Mouse (Mus musculus) frontal cortex, adult 2 months (tissue): ENCODE measurements around the gene Saysd1. TPM values are rescaled to one million over a fixed set of nuclear protein-coding genes. Genes with fewer than 3 reads are reported as not detected.

ENCODE experiments used
- DNase-seq, 2 experiments: peaks; one replicate each; pipeline ENCODE4 v3.0.0; 2022; ENCODE audit warnings: low spot score in 1 of 2; ENCODE audit errors: extremely low spot score in 1 of 2
- polyA plus RNA-seq: library from polyadenylated mRNA; depleted of rRNA; stranded (reverse); fragments of >200 nt; gene quantifications from 2 replicates; pipeline ENCODE4 v1.2.3, GENCODE M21; 2012; rRNA removed

The Saysd1 gene
- 7.9 and 8.6 TPM in 2 replicates for polyA plus RNA-seq

DNA sequence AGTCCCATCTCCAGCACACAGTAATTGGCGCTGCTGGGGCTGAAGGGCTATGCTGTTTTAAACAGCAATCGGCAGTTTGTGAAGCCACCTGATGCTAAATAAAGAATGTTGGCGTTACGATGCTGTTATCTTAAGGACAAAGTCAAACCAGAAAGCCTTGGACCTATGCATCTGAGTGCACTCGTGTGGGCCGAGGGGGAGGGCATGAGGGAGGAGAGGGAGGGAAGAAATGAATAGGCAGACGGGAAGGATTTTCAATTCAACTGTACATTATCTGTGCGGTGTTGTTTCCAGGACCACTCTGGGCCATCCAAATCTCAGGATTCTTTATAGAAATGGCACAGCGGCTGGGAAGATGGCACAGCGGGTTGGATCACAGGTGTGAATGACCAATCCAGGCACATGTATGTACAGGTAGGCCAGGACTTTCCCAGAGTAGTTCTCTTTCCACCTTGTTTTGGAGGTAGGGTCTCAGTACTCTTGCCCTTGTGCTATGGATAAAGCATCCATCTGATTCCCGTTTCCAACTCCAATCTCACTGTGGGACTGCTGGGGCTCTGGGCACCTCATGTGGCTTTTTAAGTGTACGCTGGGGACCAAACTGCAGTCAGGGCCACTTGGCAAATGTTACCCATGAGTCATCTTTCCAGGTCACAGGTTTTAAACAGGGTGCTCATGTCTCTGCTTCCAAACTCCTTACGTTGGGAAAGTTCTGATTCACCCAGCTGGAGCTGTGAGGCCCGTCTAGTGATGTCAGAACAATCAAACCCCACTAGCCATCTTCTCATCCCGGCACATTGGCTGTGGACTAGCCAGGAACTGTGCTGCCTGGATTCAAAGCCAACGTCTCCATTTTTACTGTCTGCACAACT lies at the start of gene Saysd1:
TSS of gene Saysd1 (minus strand) at position 51 of the 872 bp plus-strand sequence.
- DNase-seq: no peak

DNA sequence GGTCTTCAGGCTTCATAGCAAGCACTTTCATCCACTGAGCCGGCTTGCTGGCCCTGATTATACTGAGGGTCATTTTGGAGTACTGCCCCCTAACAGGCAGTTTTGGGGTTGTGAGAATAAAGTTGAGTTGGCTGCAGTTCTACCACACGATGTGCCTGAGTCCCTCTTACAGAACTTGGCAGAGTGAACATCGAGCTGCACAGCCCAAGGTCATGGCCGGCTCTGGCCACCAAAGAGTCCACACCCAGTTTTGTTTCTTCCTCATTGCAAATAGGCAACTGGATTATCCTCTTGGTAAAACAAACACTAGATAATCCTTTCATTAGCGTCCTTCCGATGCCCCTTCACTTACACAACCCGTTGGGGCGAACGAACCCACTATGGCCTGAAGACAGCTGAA lies 47.1 kb upstream of the Saysd1 start:
- no peak for DNase-seq

GRCm38 (mm10) chr14:20183701-20184100 lies 45.4 kb upstream of the Saysd1 start:
- no peak for DNase-seq

DNA sequence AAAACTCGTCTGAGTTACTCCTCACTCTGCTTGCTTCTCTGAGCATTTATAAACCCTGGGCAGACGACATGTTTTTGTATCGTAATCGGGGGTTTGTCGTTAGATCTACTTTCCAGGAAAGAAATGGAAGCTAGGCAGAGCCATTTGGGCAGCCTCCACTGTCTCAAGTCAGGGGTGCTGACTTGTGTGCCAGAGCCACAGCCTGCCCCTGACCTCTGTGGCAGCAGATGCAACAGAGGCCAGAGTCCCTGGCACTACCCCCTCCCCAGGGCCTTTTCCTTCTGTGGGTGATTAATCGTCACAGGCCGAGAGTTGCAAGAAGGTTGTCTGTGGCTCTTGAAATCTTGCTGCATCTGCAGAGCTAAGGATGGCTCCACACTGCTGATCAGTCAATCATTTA lies 44.3 kb upstream of the Saysd1 start:
- DNase-seq: no peak

- DNase-seq: peak; percentile 19 to 68
Observed at GRCm38 (mm10) chr14:20181466-20181921, 43.2 kb upstream of the Saysd1 start, which contains the start of gene Kcnk5. Gene Kcnk5 (minus strand): TSS chr14:20181809.

DNA sequence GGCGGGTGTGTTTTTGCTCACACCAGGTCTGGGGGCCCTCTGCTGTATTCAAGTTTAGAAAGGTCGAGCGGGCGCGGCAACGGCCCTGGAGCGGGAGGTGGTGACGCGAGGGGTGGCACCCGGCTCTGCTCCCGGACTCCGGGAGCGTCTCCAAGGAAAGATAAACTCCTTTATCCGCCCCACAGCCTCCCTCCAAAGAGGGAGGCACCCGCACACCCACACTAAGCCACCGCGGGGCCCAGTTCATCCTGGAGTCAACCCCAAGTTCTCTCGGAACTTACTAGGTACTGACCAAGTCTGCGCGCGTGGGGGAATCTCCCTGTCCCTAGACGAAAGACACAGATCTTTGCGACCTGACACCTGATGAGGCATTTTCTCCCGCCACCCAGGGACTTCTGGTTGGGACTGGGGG lies 42.4 kb upstream of the Saysd1 start:
- no peak for DNase-seq

GRCm38 (mm10) chr14:20180304-20180703 lies 42.0 kb upstream of the Saysd1 start:
- no peak for DNase-seq

GRCm38 (mm10) chr14:20179731-20180280 lies 41.5 kb upstream of the Saysd1 start:
- no peak for DNase-seq

- no peak for DNase-seq
Observed at GRCm38 (mm10) chr14:20179080-20179479, 40.7 kb upstream of the Saysd1 start.

DNA sequence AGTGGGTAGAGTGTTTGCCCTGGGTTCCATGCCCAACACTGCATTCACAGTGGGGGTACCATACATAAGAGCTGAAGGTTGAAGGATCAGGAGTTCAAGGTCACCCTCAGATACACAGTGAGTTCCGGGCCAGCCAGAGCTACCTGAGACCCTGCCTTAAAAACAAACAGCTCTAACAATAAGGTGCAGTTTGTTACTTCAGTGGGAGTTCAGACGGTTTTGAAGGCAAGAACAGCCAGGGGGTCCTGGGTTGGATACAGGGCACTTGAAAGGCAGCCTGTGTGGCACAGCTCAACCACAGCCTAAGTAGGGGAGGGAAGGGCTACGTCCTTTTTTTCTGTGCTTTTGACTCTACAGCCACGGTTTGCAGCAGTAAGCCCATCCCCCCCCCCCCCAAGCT lies 40.3 kb upstream of the Saysd1 start:
- DNase-seq: no peak

DNA sequence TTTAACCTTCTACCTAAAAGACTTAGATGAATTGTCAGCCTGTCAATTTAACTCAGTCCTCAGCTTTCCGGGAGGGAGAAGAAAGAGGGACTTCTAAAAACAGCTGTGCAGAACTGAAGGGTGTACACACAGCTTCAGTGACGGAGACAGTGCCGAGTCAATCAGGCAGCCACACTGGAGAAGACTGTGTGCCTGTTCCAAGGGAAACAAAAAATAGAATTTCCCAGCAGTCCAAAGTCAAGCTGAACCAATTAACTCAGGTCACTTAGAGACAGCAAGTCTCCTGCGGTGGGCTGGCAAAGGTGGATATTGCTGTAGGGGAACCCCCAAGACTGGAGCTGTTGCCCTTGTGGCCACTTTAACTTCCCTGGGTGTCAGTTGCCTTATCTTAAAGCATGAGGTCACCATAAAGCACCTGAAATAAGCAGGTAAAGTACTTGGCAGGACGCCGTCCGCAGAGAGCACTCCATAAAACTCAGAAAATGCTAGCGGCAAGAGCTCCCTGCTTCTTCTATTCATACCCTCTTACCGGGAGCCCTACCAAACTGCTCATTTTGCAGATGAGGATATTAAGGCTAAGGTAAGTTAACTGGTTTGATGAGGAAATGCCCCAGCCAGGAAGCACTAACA lies 39.3 kb upstream of the Saysd1 start:
- DNase-seq: no peak

DNA sequence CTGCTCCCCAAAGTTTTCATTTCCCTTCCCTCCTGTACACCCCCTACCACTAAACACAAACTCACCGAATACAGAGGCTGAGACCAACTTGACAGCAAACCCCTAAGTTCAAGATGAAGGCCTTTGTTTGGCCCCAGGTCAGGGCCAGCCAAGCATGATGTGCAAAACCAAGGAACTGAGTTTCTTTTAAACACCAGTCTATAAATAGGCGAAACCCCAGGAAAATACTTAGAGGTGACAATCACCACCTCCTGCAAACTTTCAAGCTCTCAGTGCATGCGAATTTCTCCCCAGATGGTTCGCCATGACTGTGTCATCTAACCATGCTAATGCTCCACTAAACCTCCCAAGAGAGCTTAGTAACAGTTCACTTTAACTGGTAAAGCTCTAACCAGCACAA lies 37.4 kb upstream of the Saysd1 start:
- no peak for DNase-seq

DNA sequence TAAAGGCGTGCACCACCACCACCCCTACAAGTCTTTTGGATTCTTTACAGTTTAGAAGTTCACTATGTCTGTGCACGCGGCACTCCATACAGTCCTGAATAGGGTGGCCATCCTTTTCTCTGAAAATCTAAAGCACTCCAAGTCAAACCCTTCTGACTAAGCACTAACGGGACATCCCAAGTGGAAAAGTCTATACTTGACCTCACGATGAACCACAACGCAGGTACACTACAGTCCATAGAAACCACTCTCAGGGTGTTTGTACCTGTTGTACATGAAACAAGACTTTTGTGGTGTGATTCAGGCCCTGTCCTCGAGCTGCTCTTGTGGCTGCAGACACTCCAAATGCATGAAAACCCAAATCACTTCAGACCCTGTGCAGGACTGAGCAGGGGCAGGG lies 36.8 kb upstream of the Saysd1 start:
- DNase-seq: no peak

- DNase-seq: no peak
Observed at GRCm38 (mm10) chr14:20174696-20175095, 36.4 kb upstream of the Saysd1 start.

DNA sequence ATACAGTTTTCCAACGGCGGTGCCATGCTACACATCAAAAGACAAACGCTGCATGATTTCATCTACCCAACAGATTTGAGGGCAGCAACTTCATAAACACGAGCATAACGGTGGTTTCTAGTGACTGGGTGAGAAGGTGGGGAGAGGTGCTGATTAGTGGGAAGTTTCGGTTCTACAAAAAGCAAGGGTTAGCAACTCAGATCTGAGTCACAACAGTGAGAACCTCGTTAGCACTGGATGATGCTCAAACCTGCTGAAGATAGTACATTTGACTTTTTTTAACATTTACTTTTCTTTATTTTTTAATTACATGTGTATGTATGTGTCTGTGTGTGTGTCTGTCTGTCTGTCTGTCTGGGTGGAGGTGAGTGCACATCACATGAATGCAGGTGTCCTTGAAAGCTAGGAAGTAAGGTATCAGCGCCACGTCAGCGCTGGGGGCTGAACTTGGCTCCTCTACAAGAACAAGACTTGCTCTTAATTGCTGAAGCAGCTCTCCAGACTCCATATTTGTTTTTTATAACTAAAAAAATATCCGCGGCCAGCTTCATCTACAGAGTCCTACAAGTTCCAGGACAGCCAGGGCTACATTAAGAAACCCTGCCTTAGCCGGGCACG lies 35.6 kb upstream of the Saysd1 start:
- DNase-seq: no peak

- DNase-seq: no peak
Observed at GRCm38 (mm10) chr14:20172924-20173323, 34.6 kb upstream of the Saysd1 start.

DNA sequence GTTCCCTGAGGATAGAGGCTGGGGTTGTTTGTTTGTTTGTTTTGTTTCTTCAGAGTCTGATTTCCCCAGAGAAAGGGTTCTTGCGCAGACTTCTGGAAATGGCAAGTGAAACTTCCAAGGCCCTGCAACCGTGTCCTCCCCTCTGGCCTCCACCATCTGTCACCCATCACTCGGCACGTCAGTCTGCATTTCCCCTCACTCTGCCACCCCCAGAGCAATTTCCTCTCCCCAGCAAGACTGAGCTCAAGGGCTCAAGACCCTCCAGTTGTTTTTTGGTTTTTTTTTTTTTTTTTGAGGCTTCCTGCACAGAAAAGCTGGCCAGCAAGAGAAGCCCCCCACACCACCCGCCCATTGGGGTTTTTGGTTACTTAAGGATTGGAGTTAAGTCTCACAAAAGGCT lies 34.2 kb upstream of the Saysd1 start:
- DNase-seq: no peak

- no peak for DNase-seq
Observed at GRCm38 (mm10) chr14:20171840-20172239, 33.5 kb upstream of the Saysd1 start.

DNA sequence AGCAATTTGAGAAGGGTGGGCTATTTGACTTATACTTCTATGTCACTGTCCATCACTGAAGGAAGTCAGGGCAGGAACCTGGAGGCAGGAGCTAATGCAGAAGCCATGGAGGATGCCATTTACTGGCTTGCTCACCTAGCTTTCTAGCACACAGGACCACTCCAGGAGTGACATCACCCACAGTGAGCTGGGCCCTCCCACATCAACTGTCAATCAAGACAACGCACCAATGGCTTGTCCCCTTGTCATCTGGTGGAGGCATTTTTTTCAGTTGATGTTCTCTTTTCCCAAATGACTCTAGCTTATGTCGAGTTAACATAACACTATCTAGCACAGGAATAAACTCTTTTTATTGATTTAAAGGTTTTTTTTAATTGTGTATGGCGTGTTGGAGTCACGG lies 30.9 kb upstream of the Saysd1 start:
- DNase-seq: no peak

DNA sequence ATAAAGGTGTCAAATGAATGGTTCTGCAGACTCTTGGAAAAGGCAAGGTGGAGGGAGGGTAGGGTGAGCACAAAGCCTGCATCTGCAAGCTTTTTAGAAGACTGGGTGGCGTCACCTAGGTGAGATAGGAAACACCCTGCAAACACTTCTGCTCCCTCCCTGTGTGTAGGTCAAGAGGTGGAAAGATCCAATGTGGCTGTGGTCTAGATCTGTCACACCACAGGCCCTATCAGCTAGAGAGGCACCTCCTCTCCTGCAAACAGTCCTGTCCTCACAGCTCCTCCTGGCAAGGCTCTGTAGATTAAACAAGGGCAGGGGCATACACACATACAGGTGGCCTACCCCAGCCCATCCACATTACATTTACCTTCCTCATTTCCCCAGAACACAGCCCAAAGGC lies 30.1 kb upstream of the Saysd1 start:
- no peak for DNase-seq

DNA sequence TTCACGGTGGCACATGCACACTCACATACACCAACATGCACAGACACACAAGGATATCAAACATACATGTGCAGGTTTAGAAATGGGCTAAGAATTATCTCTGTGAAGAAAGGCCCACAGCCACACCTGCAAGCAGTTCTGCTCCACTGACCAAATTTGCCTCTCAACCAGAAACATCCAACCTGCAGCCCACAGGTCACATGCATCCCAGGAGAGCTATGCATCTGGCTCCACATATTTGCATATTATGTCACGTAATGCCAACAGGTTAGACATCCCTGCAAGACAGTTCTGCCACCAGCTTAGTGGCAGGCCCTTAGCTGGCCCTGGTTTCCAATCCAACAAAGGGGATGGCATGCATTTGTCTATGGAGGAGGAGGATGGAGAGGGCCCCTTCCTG lies 29.7 kb upstream of the Saysd1 start:
- no peak for DNase-seq
